Mouse (Mus musculus): ENCODE data around the gene Gfer. TPM values are rescaled to one million over a fixed set of nuclear protein-coding genes. Genes with fewer than 3 reads are reported as not detected.

The Gfer gene
- total and polyA plus RNA-seq, 3 experiments, result 83.0 to 86.8 TPM; not detected in 1

DNA sequence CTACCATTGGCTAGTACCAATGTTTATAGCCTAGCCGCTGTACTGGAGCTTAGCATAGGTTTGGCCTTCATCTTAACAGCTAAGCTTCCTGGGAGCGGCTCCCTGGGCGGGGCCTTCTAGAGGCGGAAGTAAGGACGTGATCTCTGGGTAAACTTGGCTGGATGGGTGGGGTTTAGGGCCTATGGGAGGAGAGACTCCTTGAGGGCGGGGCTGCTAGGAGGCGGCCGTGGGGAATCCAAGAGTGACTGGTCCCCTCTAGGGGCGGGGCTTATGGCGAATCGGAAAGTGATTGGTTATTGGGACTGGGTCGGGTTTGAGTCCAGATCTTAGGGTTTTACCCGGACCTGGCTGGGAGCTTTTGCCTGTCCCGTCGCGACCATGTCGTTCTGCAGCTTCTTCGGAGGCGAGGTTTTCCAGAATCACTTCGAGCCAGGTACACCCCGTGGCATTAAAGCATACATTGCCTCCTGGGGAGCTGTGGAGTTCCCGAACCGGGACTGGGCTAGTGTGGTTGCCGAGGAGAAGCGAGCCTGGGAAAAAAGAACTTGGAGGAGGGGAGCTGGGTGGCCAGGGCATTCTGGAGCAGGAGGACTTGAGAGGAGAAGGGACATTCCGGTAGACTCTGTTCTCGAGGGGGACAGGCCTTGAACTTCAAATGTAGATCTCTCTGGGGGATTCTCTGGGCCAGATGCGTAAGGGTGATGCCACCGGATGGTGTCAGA lies 40.5 kb upstream of the Gfer start, which contains the start of gene Msrb1:
Gene Msrb1 (plus strand): TSS at position 313 of the 722 bp plus-strand sequence.
- Histone ChIP-seq H3K36me3 (ENCODE audit: control insufficient read depth in 1 of 2, insufficient read depth in 2 of 2, low read length in 2 of 2) (peaks cover 0 to 10% of the 10 kb centered on the region in 2 experiments; a peak in 1 of 4 replicates), H3K9me3 (replicated peaks; ENCODE audit: insufficient read depth, low read length) (no peaks in the 10 kb centered on the region), H3K27me3 (ENCODE audit: control insufficient read depth in 1 of 2, insufficient read depth in 2 of 2, low read length in 2 of 2) (no peaks in the 10 kb centered on the region), H3K79me2 (ENCODE audit: control insufficient read depth, insufficient read depth, low read length, poor library complexity) (peaks cover 2% of the 10 kb centered on the region; the same call in 1 of the 2 replicates), H3K9ac (ENCODE audit: control insufficient read depth, low read depth, low read length, poor library complexity, severe bottlenecking) (peak within 1 kb of the TSS; percentile 84), H3K27ac (ENCODE audit: control insufficient read depth, low read depth, low read length) (peak within 1 kb of the TSS; percentile 77), H3K4me1 (ENCODE audit: control insufficient read depth in 1 of 2, insufficient read depth in 2 of 2, low read length in 2 of 2) (peaks cover 0 to 17% of the 10 kb centered on the region in 2 experiments; a peak in 2 of 4 replicates), H3K4me3 (ENCODE audit: control insufficient read depth in 1 of 2, insufficient read depth in 1 of 2, low read depth in 2 of 2, low read length in 2 of 2) (peak within 1 kb of the TSS; percentile 90 to 93)
- DNase-seq (ENCODE audit: low read depth, low spot score), result peak; percentile 99
- TF ChIP-seq POLR2AphosphoS2 (IDR thresholded peaks at IDR 0.05; ENCODE audit: low read length) (peak; percentile 74; the same call in 1 of the 2 replicates), KAT2A (conservative IDR thresholded peaks at IDR 0.05; ENCODE audit: low read depth, low read length) (no peak), BHLHE40 (IDR thresholded peaks at IDR 0.05; ENCODE audit: borderline replicate concordance, low read depth, low read length) (no peak), SMC3 (IDR thresholded peaks at IDR 0.05; ENCODE audit: low read depth, low read length) (no peak), MYB (IDR thresholded peaks at IDR 0.05; ENCODE audit: low read depth, low read length) (no peak), MXI1 (IDR thresholded peaks at IDR 0.05; ENCODE audit: low read depth, low read length) (no peak; the same call in none of the 2 replicates), RAD21 (IDR thresholded peaks at IDR 0.05; ENCODE audit: low read depth, low read length) (no peak), ZMIZ1 (IDR thresholded peaks at IDR 0.05; ENCODE audit: low read depth, low read length) (peak; percentile 89), CTCF (IDR thresholded peaks at IDR 0.05 in 2 of 3, conservative IDR thresholded peaks at IDR 0.05 in 1 of 3; ENCODE audit: control insufficient read depth in 1 of 3, insufficient read depth in 1 of 3, low read depth in 2 of 3, low read length in 3 of 3, poor library complexity in 1 of 3, severe bottlenecking in 1 of 3) (no peak), USF1 (IDR thresholded peaks at IDR 0.05; ENCODE audit: low read depth, low read length) (0 out of 2 replicates have a peak, but pooled peaks have one; percentile 10), GABPA (IDR thresholded peaks at IDR 0.05; ENCODE audit: low read depth, low read length) (no peak), TAL1 (IDR thresholded peaks at IDR 0.05; ENCODE audit: low read length) (no peak), UBTF (IDR thresholded peaks at IDR 0.05; ENCODE audit: borderline replicate concordance, insufficient read depth, low read depth, low read length) (no peak), ETS1 (IDR thresholded peaks at IDR 0.05; ENCODE audit: low read depth, low read length) (no peak), MEF2A (IDR thresholded peaks at IDR 0.05; ENCODE audit: extremely low read depth, insufficient replicate concordance, low read depth, low read length, poor library complexity, severe bottlenecking) (no peak), MYC (IDR thresholded peaks at IDR 0.05; ENCODE audit: low read depth, low read length) (no peak), ELF1 (IDR thresholded peaks at IDR 0.05; ENCODE audit: low read depth, low read length) (peak; percentile 92), NRF1 (IDR thresholded peaks at IDR 0.05; ENCODE audit: insufficient read depth, low read depth, low read length, poor library complexity, severe bottlenecking) (no peak), USF2 (IDR thresholded peaks at IDR 0.05; ENCODE audit: borderline replicate concordance in 1 of 2, insufficient read depth in 1 of 2, low read depth in 1 of 2, low read length in 2 of 2) (no peak), JUND (IDR thresholded peaks at IDR 0.05; ENCODE audit: low read depth, low read length) (no peak), HCFC1 (IDR thresholded peaks at IDR 0.05; ENCODE audit: low read depth, low read length) (peak; percentile 74), TBP (IDR thresholded peaks at IDR 0.05; ENCODE audit: low read depth, low read length) (peak; percentile 74), MAX (IDR thresholded peaks at IDR 0.05; ENCODE audit: low read length) (no peak), CHD2 (IDR thresholded peaks at IDR 0.05; ENCODE audit: low read length) (no peak), POLR2A (IDR thresholded peaks at IDR 0.05; ENCODE audit: control insufficient read depth in 1 of 2, insufficient read depth in 1 of 2, low read depth in 1 of 2, low read length in 2 of 2, poor library complexity in 1 of 2) (peak; percentile 60 to 94), NELFE (IDR thresholded peaks at IDR 0.05; ENCODE audit: low read depth, low read length) (peak; percentile 69), SIN3A (IDR thresholded peaks at IDR 0.05; ENCODE audit: low read length) (peak; percentile 85), MAZ (IDR thresholded peaks at IDR 0.05; ENCODE audit: low read depth, low read length) (peak; percentile 64; the same call in 1 of the 2 replicates)

Data from MEL (cell line).